Mouse (Mus musculus) lung, embryonic 15.5 days (tissue): Measurements from ENCODE around the gene Cd244a. TPM values are rescaled to one million over a fixed set of nuclear protein-coding genes. Genes with fewer than 3 reads are reported as not detected.

Experiments used
- ATAC-seq: fragments of 200-750 bp; cut with Nextera tagmentation; 2 replicates; pipeline ENCODE4 v1.8.0; 2017; ENCODE audit warnings: moderate number of reproducible peaks, borderline replicate concordance; ENCODE audit not compliant: low FRiP score, low TSS enrichment; ENCODE audit errors: extremely low read depth
- H3K27ac ChIP-seq: fragments of 300-500 bp; sonication (generic); 2 replicates; pipeline ENCODE4 v1.5.1; 2015; ENCODE audit warnings: moderate library complexity, mild to moderate bottlenecking, inconsistent platforms
- H3K27me3 ChIP-seq: fragments of 300-500 bp; sonication (generic); 2 replicates; pipeline ENCODE4 v1.6.1; 2015; ENCODE audit warnings: inconsistent platforms
- H3K36me3 ChIP-seq: fragments of 300-500 bp; sonication (generic); 2 replicates; pipeline ENCODE4 v1.6.1; 2015; ENCODE audit warnings: inconsistent platforms
- H3K4me1 ChIP-seq: fragments of 300-500 bp; sonication (generic); 2 replicates; pipeline ENCODE4 v1.6.1; 2015; ENCODE audit warnings: inconsistent platforms
- H3K4me2 ChIP-seq: fragments of 300-500 bp; sonication (generic); 2 replicates; pipeline ENCODE4 v1.6.1; 2015; ENCODE audit warnings: inconsistent platforms, mild to moderate bottlenecking, moderate library complexity
- H3K4me3 ChIP-seq: fragments of 300-500 bp; sonication (generic); 2 replicates; pipeline ENCODE4 v1.5.1; 2015; ENCODE audit warnings: mild to moderate bottlenecking, inconsistent platforms
- H3K9ac ChIP-seq: fragments of 300-500 bp; sonication (generic); 2 replicates; pipeline ENCODE4 v1.6.1; 2015; ENCODE audit warnings: inconsistent platforms
- H3K9me3 ChIP-seq: fragments of 300-500 bp; sonication (generic); 2 replicates; pipeline ENCODE4 v1.6.1; 2016; ENCODE audit warnings: inconsistent platforms
- WGBS: fragments of 180-500 bp; shearing (Covaris S2); methylation state at CpG from one replicate; pipeline ENCODE4 v1.1.7; 2015; 5-methylcytosine and 5-hydroxymethylcytosine counted together
- polyA plus RNA-seq: library from polyadenylated mRNA; unstranded; fragments of >200 nt; fragmentation: Nextera tagmentation; extraction: Ambion mirVana; gene quantifications from 2 replicates; pipeline ENCODE4 v1.2.1, GENCODE M21; 2015

Cd244a gene
- polyA plus RNA-seq, 1 experiment from 2014 or later, result 0.57 TPM

DNA sequence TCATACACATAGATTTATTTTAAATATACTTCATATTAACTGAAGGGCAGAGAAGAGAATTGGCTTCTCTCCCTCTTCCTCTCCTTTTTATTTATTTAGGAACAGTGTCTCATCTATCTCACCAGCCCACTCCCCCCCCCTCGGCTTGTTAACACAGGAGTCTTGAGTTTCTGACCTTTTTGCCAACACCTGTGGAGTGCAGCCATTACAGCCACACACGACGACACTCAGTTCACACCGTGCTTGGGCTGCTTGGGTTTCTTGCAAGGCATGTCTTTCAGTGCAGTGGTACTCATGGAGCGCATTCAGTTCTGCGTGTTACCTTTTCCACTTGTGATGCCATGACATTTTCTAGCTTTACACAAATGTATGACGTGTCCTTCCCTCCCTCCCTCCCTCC is 71.0 kb downstream of the Cd244a start:
- H3K4me2 ChIP-seq, result no peak overlapping the region
- no peak overlapping the region for H3K27ac ChIP-seq
- H3K4me1 ChIP-seq, result no peaks in the 10 kb centered on the region
- no peak for ATAC-seq
- H3K36me3 ChIP-seq, result no peaks in the 10 kb centered on the region
- H3K9me3 ChIP-seq, result no peaks in the 10 kb centered on the region
- H3K27me3 ChIP-seq, result no peaks in the 10 kb centered on the region
- no peak overlapping the region for H3K9ac ChIP-seq
- WGBS, result 52% methylated on average over 7 of the region's 7 CpGs
- no peak overlapping the region for H3K4me3 ChIP-seq

DNA sequence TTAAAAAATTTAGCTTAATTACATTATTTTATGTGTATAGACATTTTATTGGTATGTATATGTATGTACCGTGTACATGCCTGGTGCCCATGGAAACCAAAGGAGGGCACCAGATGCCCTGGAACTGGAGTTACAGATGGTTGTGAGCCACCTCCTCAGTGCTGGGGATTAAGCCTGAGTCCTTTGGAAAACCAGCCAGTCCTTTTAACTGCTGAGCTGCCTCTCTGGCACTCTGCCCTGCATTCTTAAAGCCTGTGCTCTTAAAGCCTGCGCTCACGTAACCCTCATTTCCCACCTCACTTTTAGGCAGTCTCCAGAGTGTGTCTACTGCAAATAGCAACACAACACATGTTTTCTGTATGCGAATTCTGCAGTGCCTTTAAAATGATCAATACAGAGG is 71.9 kb downstream of the Cd244a start:
- no peaks in the 10 kb centered on the region for H3K9me3 ChIP-seq
- H3K27me3 ChIP-seq, result no peaks in the 10 kb centered on the region
- H3K36me3 ChIP-seq, result no peaks in the 10 kb centered on the region
- H3K4me2 ChIP-seq, result no peak overlapping the region
- no peak overlapping the region for H3K4me3 ChIP-seq
- H3K27ac ChIP-seq, result no peak overlapping the region
- H3K9ac ChIP-seq, result no peak overlapping the region
- no peak for ATAC-seq
- 70% methylated on average over 4 of the region's 4 CpGs for WGBS
- no peaks in the 10 kb centered on the region for H3K4me1 ChIP-seq

DNA sequence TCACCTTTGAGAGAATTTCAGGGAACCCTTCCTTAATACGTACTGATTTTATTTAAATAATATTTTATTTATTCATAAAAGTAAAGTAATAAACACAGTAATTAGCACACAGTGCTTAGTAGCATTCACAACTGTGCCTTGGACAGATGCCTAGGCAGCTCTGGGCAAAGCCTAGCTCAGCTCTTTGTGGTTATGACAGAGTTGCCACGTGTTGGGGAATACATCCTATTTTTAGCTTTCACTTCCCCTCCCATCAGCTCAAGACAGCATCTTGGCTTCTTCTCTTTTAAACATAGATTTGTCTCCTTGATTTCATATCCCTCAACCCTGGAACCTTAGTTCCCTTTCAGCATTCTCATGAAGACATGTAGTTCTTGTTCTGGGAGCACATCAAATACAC is 72.5 kb downstream of the Cd244a start:
- H3K9me3 ChIP-seq, result no peaks in the 10 kb centered on the region
- no peak overlapping the region for H3K9ac ChIP-seq
- H3K36me3 ChIP-seq, result no peaks in the 10 kb centered on the region
- 48% methylated on average over 2 of the region's 2 CpGs for WGBS
- no peaks in the 10 kb centered on the region for H3K4me1 ChIP-seq
- H3K27ac ChIP-seq, result no peak overlapping the region
- no peak for ATAC-seq
- H3K27me3 ChIP-seq, result no peaks in the 10 kb centered on the region
- no peak overlapping the region for H3K4me2 ChIP-seq
- H3K4me3 ChIP-seq, result no peak overlapping the region

DNA sequence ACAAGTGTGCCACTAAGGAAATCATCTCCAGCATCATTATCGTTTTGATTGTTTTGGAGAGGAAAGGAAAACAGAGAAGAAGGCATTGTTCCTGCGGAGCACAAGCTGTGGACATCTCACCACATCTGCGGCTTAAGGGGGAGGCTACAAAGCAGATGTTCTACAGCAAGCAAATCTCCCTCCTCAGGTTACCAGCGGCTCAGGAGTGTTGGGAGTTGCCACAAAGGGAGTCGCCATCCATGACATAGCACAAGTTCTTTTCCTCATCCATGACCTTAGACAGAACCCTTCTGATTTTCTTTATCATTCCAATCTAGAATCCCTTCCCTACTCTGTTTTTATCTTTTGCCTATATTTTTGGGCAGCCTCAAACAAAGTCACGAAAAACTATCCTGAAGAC is 76.7 kb downstream of the Cd244a start:
- Histone ChIP-seq H3K9ac (no peak overlapping the region), H3K4me1 (no peaks in the 10 kb centered on the region), H3K27ac (no peak overlapping the region), H3K27me3 (no peaks in the 10 kb centered on the region), H3K9me3 (no peaks in the 10 kb centered on the region), H3K36me3 (no peaks in the 10 kb centered on the region), H3K4me3 (no peak overlapping the region), H3K4me2 (no peak overlapping the region)
- 44% methylated on average over 6 of the region's 6 CpGs for WGBS
- ATAC-seq, result no peak

DNA sequence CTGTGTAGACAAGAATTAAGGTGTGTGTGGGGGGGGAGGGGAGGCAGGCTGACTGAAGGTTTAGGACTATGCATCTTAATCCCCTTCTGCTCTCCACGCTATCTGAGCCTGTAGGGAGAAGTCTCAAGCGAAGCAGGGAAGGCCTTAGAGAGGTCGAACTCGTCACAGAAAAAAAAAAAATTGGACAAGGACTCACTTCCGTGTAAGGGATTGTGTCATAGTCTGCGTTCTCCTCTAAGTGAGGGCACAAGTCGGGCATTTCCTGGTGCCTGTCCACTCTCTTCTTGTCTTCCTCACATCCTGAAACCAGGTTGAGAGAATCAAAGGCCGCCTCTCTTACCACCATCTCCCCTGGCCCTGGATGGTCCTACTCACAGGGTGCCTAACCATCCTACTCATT is 78.1 kb downstream of the Cd244a start:
- no peaks in the 10 kb centered on the region for H3K36me3 ChIP-seq
- no peaks in the 10 kb centered on the region for H3K4me1 ChIP-seq
- no peaks in the 10 kb centered on the region for H3K9me3 ChIP-seq
- no peak overlapping the region for H3K9ac ChIP-seq
- no peak for ATAC-seq
- H3K27ac ChIP-seq, result no peak overlapping the region
- WGBS, result 74% methylated on average over 8 of the region's 8 CpGs
- H3K4me3 ChIP-seq, result no peak overlapping the region
- no peaks in the 10 kb centered on the region for H3K27me3 ChIP-seq
- no peak overlapping the region for H3K4me2 ChIP-seq

DNA sequence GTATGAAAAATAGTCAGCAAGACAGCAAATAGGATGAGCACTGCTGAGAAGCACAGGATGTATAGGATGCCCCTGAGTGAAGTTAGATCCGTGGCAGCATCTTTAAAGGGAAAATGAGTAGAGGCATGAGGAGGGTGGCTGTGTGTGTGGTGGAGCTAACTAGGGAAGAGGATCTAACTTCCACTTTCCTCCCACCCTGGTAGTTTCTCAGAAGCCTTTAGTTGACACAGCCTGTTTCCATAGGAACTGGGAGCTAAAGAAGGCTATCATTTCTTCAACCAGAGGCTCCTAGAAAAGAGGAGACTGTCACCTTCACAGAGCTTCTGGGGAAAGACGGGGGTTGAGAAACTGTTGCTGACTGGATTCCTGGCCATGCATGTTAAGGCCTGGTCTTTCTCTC is 79.7 kb downstream of the Cd244a start:
- Histone ChIP-seq H3K4me3 (no peak overlapping the region), H3K9ac (no peak overlapping the region), H3K27me3 (no peaks in the 10 kb centered on the region), H3K36me3 (no peaks in the 10 kb centered on the region), H3K9me3 (no peaks in the 10 kb centered on the region), H3K4me2 (no peak overlapping the region), H3K27ac (no peak overlapping the region), H3K4me1 (no peaks in the 10 kb centered on the region)
- no peak for ATAC-seq
- WGBS, result 61% methylated on average over 2 of the region's 2 CpGs

DNA sequence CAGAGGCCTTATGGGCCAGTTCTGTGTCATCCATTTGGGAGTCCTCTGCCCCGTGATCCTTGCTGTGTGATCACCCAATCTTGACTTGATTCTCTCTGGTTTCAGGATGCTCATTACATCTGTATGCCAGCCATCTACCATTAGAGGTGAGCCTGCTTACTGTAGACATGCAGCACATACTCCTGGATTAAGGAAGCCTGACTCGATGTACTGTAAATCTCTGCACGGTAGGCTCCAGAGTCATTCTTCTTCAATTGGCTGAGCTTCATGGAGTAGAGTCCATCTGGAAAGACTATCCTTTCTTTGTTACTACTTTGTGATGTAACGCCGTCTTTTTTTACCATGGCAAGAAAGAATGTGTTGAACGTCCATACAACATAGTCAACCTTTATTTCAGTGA is 81.8 kb downstream of the Cd244a start:
- Histone ChIP-seq H3K9me3 (no peaks in the 10 kb centered on the region), H3K4me1 (no peaks in the 10 kb centered on the region), H3K27me3 (no peaks in the 10 kb centered on the region), H3K9ac (no peak overlapping the region), H3K4me3 (no peak overlapping the region), H3K4me2 (no peak overlapping the region), H3K27ac (no peak overlapping the region), H3K36me3 (no peaks in the 10 kb centered on the region)
- 85% methylated on average over 6 of the region's 6 CpGs for WGBS
- ATAC-seq, result no peak

DNA sequence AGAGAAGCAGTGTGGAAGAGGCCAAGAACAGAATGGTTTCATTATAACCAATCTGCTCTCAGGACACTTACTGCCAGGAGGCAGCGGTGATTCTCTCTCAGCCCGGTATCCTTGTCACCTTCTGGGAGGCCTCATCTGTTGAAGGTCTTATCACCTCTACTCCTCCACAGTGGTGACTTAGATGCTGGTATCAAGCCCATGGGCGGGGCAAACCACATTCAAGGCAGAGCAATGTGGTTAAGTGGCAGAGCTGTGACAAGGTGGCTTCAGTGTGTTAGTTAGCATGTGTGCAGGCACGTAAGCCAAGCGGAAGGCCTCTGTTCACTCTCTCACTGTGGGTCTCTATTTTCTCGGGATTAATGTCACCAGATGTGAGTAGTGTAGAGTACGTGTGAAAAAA is 84.6 kb downstream of the Cd244a start:
- no peak for ATAC-seq
- WGBS, result 65% methylated on average over 7 of the region's 7 CpGs

DNA sequence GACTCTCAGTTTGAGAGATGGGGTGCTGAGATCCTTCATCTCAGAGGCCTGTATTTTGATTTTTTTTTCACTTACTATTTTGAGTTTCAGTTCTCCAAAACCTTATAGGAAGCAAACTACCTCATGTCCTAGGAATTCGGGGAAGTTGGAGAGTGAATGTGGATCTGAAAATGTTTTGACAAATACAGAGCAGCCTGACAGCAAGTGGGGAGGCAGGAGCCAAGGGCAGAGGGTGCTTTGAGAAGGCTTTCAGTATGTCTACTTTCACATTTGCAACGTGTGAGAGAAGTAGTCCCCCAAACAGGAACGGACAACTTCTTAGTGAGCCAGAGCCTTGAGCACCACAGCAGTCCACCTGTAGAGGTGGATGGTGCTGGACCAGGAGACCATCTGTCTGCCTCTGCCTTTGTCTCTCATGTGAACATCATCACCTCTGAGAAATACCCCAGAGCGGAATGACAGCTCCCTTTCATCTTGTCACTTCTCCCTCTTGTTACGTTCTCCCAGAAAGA is 87.5 kb downstream of the Cd244a start:
- ATAC-seq, result no peak
- no peaks in the 10 kb centered on the region for H3K4me1 ChIP-seq
- no peak overlapping the region for H3K4me3 ChIP-seq
- no peaks in the 10 kb centered on the region for H3K9me3 ChIP-seq
- H3K27ac ChIP-seq, result no peak overlapping the region
- H3K9ac ChIP-seq, result no peak overlapping the region
- 62% methylated on average over 5 of the region's 5 CpGs for WGBS
- no peaks in the 10 kb centered on the region for H3K27me3 ChIP-seq
- no peak overlapping the region for H3K4me2 ChIP-seq
- no peaks in the 10 kb centered on the region for H3K36me3 ChIP-seq

More for the DNA sequence above, 84.6 kb downstream of the Cd244a start:
- H3K9ac ChIP-seq, result no peak overlapping the region
- no peak overlapping the region for H3K4me2 ChIP-seq
- H3K9me3 ChIP-seq, result no peaks in the 10 kb centered on the region
- no peaks in the 10 kb centered on the region for H3K36me3 ChIP-seq
- no peaks in the 10 kb centered on the region for H3K27me3 ChIP-seq
- no peak overlapping the region for H3K4me3 ChIP-seq
- H3K4me1 ChIP-seq, result no peaks in the 10 kb centered on the region
- H3K27ac ChIP-seq, result no peak overlapping the region

DNA sequence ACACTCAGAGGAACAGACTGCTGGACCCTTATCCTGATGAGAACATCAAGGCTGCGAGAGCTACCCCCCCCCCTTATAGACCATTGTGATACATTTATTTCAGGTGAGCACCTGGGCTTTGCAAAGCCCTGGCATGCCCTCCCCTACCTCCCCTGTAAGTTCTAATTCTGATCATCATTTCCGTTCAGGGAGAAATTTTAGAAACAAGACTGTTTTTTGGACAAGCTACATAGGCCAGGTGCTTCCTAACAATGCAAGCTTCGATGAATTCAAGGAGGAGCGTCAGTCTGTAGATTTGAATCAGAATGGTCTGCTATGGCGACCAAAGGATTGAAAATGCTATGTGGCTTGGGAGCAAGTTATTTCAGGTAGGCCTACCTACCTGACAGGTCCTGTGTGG is 88.7 kb downstream of the Cd244a start:
- H3K36me3 ChIP-seq, result no peaks in the 10 kb centered on the region

DNA sequence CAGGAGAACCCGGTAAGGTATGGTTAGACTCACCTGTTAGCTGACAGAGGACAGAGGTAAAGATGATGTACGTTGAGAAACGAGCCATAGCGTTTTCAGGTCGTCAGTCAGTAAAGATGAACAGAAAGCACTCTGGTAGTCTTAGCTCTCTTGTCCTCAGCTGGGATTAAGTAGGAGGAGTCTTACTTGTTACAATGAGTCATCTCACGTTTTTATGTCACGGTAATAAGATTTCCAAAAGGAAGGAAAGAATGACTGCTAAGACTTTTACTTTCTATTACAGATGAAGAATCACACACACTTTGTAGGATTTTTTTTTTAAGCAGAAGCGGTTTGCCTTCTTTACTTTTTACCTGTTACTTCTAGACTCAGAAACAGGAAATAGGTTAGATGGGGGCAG is 89.8 kb downstream of the Cd244a start:
- 73% methylated on average over 8 of the region's 8 CpGs for WGBS
- H3K4me3 ChIP-seq, result no peak overlapping the region
- H3K27me3 ChIP-seq, result no peaks in the 10 kb centered on the region

More for the DNA sequence above, 88.7 kb downstream of the Cd244a start:
- Histone ChIP-seq H3K9ac (no peak overlapping the region), H3K4me3 (no peak overlapping the region), H3K4me1 (no peaks in the 10 kb centered on the region), H3K27me3 (no peaks in the 10 kb centered on the region), H3K9me3 (no peaks in the 10 kb centered on the region), H3K27ac (no peak overlapping the region), H3K4me2 (no peak overlapping the region)
- 85% methylated on average over 5 of the region's 5 CpGs for WGBS
- ATAC-seq, result no peak

DNA sequence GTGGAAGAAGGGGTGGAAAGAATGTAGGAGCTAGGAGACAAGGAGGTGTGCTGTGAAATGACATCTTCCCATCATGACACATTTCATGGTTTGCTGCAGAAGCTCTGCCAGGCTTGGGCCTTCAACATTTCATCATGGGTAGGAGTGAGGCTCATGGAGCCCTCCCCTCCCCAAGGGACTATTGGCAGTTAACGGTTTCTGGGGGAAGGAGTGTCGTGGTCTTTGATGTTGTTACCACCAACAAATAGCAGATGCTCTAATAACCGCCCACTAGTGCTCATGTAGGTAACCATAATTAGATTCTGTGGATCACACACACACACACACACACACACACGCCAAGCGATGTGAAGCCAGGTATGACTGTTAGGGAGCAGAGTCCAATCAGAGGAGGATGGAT is 93.7 kb downstream of the Cd244a start, which contains the start of gene Slamf7:
Gene Slamf7 (minus strand): TSS at position 302 of the 400 bp plus-strand sequence.
- no peak within 1 kb of the TSS for H3K9ac ChIP-seq
- H3K4me2 ChIP-seq, result no peak within 1 kb of the TSS
- H3K4me3 ChIP-seq, result no peak within 1 kb of the TSS
- H3K9me3 ChIP-seq, result no peaks in the 10 kb centered on the region
- no peaks in the 10 kb centered on the region for H3K4me1 ChIP-seq
- ATAC-seq, result no peak
- 89% methylated on average over 5 of the region's 5 CpGs for WGBS
- no peak within 1 kb of the TSS for H3K27ac ChIP-seq
- no peaks in the 10 kb centered on the region for H3K36me3 ChIP-seq
- no peaks in the 10 kb centered on the region for H3K27me3 ChIP-seq

More for the DNA sequence above, 89.8 kb downstream of the Cd244a start:
- Histone ChIP-seq H3K9me3 (no peaks in the 10 kb centered on the region), H3K9ac (no peak overlapping the region), H3K4me1 (no peaks in the 10 kb centered on the region), H3K4me2 (no peak overlapping the region), H3K27ac (no peak overlapping the region), H3K36me3 (no peaks in the 10 kb centered on the region)
- no peak for ATAC-seq

DNA sequence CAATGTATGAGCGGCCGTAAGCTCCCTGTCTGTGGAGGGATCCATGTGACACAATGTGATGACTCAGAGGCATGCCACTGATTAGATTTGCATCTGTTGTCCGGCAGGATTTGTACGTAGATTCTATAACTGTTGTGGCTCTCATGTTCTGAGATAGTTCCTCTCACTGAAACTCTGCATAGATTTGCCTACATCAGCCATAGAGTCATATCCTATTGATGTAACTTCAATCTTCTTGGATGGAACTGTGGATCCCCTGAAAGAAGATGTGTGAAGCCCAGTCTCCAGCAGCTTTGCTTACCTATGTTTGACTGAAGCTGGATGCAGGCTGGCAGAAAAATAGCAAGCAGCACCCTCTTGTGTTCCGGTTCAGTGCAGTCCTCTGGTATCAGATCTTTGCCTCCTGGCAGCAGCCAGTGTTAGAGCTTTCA is 99.6 kb downstream of the Cd244a start:
- Histone ChIP-seq H3K27ac (no peak overlapping the region), H3K9ac (no peak overlapping the region), H3K36me3 (no peaks in the 10 kb centered on the region), H3K4me3 (no peak overlapping the region), H3K4me1 (no peaks in the 10 kb centered on the region), H3K9me3 (no peaks in the 10 kb centered on the region), H3K4me2 (no peak overlapping the region), H3K27me3 (no peaks in the 10 kb centered on the region)
- WGBS, result 42% methylated on average over 5 of the region's 5 CpGs
- ATAC-seq, result no peak
